Mouse (Mus musculus): ENCODE measurements around the gene Dusp9. TPM values are rescaled to one million over a fixed set of nuclear protein-coding genes. Genes with fewer than 3 reads are reported as not detected.

Dusp9 gene
- polyA plus RNA-seq, 1 experiment from 2014 or later: 5.0 TPM

DNA sequence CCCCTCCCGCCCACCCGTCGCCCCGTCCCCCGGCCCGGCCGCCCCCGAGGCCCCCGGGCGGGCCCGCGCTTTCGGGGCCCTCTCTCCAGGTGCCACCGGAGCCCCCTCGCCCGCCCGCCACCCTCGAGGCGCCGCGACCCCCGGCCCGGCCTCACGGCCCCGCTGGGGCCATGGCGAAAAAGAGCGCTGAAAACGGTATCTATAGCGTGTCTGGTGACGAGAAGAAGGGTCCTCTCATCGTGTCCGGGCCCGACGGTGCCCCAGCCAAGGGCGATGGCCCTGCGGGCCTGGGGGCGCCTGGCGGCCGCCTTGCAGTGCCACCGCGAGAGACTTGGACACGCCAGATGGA is 34.4 kb downstream of the Dusp9 start:
- ATAC-seq (ENCODE audit: insufficient number of reproducible peaks, insufficient read depth, low FRiP score, low read depth): no peak

DNA sequence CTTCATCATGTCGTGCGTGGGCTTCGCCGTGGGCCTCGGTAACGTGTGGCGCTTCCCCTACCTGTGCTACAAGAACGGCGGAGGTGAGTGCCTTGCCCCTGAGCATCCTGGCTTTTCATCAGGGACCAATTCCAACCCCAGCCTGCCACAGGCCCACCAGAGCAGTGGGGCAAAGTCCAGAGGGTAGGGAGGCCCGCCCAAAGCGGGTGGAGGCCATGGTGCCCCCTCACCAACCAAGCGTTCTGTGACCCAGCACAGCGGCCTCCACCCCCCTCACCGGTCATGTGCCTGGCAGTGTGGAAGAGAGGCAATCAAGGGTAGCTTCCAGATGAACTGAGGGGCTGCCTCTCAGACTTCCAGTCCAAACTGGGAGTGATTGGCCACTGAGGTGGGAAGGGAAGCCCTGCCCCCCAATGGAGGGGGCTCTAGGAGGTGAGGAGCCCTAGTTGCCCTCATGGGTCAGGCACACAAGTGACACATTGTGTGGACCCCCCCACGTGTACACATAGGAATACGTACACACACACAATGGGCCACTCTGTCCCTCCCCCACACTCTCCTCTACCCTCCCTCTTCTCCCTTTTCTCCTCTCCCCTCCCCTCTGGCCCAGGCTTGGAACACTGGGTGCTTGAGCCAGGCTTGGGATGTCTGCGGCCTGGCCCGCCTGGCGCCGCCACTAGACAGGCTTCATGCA is 34.9 kb downstream of the Dusp9 start:
- no peaks in the 10 kb centered on the region for H3K27me3 ChIP-seq (ENCODE audit: control insufficient read depth, insufficient read depth, low read length)
- H3K9me3 ChIP-seq (ENCODE audit: control insufficient read depth, low read depth, low read length): no peaks in the 10 kb centered on the region
- peak overlapping the region; percentile 55 for H3K4me2 ChIP-seq (replicated peaks; ENCODE audit: low read depth, low read length)
- peak overlapping the region; percentile 72 for H3K9ac ChIP-seq (replicated peaks; ENCODE audit: low read depth, low read length)
- H3K36me3 ChIP-seq (ENCODE audit: control insufficient read depth, insufficient read depth, low read length): no peaks in the 10 kb centered on the region; the same call in 1 of the 2 replicates
- H3K4me1 ChIP-seq (ENCODE audit: control insufficient read depth, insufficient read depth, low read length): no peaks in the 10 kb centered on the region; the same call in 1 of the 2 replicates
- no peak overlapping the region for H3K27ac ChIP-seq (ENCODE audit: low read length)
- WGBS: 32% methylated on average over 20 of the region's 20 CpGs
- ATAC-seq (ENCODE audit: insufficient number of reproducible peaks, insufficient read depth, low FRiP score, low read depth): peak; percentile 35; the same call in 1 of the 2 replicates
- peak overlapping the region; percentile 53 for H3K4me3 ChIP-seq (ENCODE audit: low read depth, low read length)

More for the DNA sequence above, 34.4 kb downstream of the Dusp9 start:
- peak overlapping the region; percentile 55 for H3K4me2 ChIP-seq (replicated peaks; ENCODE audit: low read depth, low read length)
- H3K4me1 ChIP-seq (ENCODE audit: control insufficient read depth, insufficient read depth, low read length): no peaks in the 10 kb centered on the region; the same call in 1 of the 2 replicates
- H3K27me3 ChIP-seq (ENCODE audit: control insufficient read depth, insufficient read depth, low read length): no peaks in the 10 kb centered on the region
- no peaks in the 10 kb centered on the region; the same call in 1 of the 2 replicates for H3K36me3 ChIP-seq (ENCODE audit: control insufficient read depth, insufficient read depth, low read length)
- peak overlapping the region; percentile 53 for H3K4me3 ChIP-seq (ENCODE audit: low read depth, low read length)
- no peaks in the 10 kb centered on the region for H3K9me3 ChIP-seq (ENCODE audit: control insufficient read depth, low read depth, low read length)
- WGBS: 23% methylated on average over 27 of the region's 42 CpGs
- H3K27ac ChIP-seq (ENCODE audit: low read length): no peak overlapping the region
- H3K9ac ChIP-seq (replicated peaks; ENCODE audit: low read depth, low read length): peak overlapping the region; percentile 72

DNA sequence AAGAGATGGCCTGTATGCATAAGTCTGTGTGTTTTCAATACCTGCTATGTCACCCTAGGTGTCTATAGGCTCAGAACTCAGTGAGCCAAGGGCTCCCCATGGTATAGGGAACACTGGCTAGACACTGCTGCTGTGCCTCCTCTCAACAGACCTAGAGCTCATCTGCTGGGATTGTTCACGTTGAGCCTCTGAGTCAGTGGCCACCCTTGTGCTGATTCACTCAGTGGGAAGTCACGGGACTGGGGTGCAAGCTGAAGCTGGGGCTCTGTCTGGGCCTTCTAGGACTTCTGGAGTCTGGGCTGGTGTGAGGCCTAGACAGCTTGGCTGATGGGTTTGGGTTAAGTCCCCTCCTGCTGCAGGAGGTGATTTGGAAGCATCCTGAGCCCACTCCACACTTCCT is 36.0 kb downstream of the Dusp9 start:
- 70% methylated on average over 2 of the region's 2 CpGs for WGBS
- no peaks in the 10 kb centered on the region; the same call in 1 of the 2 replicates for H3K36me3 ChIP-seq (ENCODE audit: control insufficient read depth, insufficient read depth, low read length)
- ATAC-seq (ENCODE audit: insufficient number of reproducible peaks, insufficient read depth, low FRiP score, low read depth): no peak
- H3K27ac ChIP-seq (ENCODE audit: low read length): no peak overlapping the region
- no peak overlapping the region for H3K4me3 ChIP-seq (ENCODE audit: low read depth, low read length)
- no peaks in the 10 kb centered on the region; the same call in 1 of the 2 replicates for H3K4me1 ChIP-seq (ENCODE audit: control insufficient read depth, insufficient read depth, low read length)
- H3K9ac ChIP-seq (replicated peaks; ENCODE audit: low read depth, low read length): no peak overlapping the region
- no peaks in the 10 kb centered on the region for H3K9me3 ChIP-seq (ENCODE audit: control insufficient read depth, low read depth, low read length)
- H3K4me2 ChIP-seq (replicated peaks; ENCODE audit: low read depth, low read length): peak overlapping the region; percentile 55
- no peaks in the 10 kb centered on the region for H3K27me3 ChIP-seq (ENCODE audit: control insufficient read depth, insufficient read depth, low read length)

DNA sequence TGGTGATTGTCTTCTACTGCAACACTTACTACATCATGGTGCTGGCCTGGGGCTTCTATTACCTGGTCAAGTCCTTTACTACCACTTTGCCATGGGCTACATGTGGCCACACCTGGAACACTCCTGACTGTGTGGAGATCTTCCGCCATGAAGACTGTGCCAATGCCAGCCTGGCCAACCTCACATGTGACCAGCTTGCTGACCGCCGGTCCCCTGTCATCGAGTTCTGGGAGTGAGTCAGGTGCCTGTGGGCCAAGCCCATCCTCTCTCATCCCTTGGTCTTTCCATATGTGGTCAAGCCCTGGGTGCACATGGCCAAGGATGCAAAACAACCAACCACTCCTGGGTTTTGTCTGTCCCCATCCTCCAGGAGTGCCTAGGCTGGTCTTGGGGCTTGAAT is 37.4 kb downstream of the Dusp9 start:
- ATAC-seq (ENCODE audit: insufficient number of reproducible peaks, insufficient read depth, low FRiP score, low read depth): no peak
- Histone ChIP-seq H3K4me1 (ENCODE audit: control insufficient read depth, insufficient read depth, low read length) (no peaks in the 10 kb centered on the region; the same call in 1 of the 2 replicates), H3K4me3 (ENCODE audit: low read depth, low read length) (no peak overlapping the region), H3K4me2 (replicated peaks; ENCODE audit: low read depth, low read length) (no peak overlapping the region), H3K36me3 (ENCODE audit: control insufficient read depth, insufficient read depth, low read length) (no peaks in the 10 kb centered on the region; the same call in 1 of the 2 replicates), H3K27me3 (ENCODE audit: control insufficient read depth, insufficient read depth, low read length) (no peaks in the 10 kb centered on the region), H3K27ac (ENCODE audit: low read length) (no peak overlapping the region), H3K9me3 (ENCODE audit: control insufficient read depth, low read depth, low read length) (no peaks in the 10 kb centered on the region), H3K9ac (replicated peaks; ENCODE audit: low read depth, low read length) (no peak overlapping the region)
- 90% methylated on average over 4 of the region's 4 CpGs for WGBS

DNA sequence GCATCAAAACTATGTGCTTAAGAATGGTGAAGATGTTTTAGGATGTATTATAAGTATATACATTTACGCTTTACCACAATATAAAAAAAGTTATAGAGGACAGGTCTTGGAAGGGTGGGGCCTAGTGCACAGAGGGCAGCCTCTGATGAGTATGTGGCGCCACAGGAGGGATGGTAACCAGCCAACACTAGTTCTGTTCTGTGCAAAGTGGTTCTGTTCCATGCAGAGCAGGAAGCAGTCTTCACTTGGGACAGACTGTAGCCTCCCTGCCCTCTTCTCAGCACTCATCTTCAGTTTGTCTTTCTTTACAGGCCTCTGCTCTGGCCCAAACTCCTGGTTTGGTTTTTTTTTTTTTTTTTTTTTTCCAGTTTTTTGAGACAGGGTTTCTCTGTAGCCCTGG is 44.9 kb downstream of the Dusp9 start:
- H3K27ac ChIP-seq (ENCODE audit: low read length): no peak overlapping the region
- H3K36me3 ChIP-seq (ENCODE audit: control insufficient read depth, insufficient read depth, low read length): peaks cover 7% of the 10 kb centered on the region
- H3K4me2 ChIP-seq (replicated peaks; ENCODE audit: low read depth, low read length): no peak overlapping the region
- H3K9me3 ChIP-seq (ENCODE audit: control insufficient read depth, low read depth, low read length): no peaks in the 10 kb centered on the region
- no peak overlapping the region for H3K9ac ChIP-seq (replicated peaks; ENCODE audit: low read depth, low read length)
- ATAC-seq (ENCODE audit: insufficient number of reproducible peaks, insufficient read depth, low FRiP score, low read depth): no peak
- no peaks in the 10 kb centered on the region for H3K4me1 ChIP-seq (ENCODE audit: control insufficient read depth, insufficient read depth, low read length)
- no peak overlapping the region for H3K4me3 ChIP-seq (ENCODE audit: low read depth, low read length)
- H3K27me3 ChIP-seq (ENCODE audit: control insufficient read depth, insufficient read depth, low read length): no peaks in the 10 kb centered on the region
- 85% methylated on average over 2 of the region's 2 CpGs for WGBS

DNA sequence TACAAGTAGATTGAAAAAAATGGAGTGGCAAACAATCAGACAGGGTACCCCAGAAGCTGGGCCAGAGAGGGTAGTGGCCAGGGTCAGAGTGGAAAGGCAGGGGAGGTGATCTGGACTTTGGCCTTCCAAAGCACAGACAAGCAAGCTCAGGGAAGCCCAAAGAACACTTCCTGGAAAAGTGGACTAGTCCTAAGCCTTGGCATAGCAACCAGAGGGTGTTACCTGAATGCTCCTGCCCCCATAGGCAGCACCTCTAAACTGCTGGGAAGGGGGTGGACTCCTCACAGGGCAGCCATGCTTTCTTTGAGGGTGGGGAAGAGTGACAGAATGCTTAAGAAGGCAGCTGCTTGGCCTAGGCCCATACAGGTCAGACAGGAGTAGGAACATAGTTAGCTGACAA is 45.8 kb downstream of the Dusp9 start:
- Histone ChIP-seq H3K27me3 (ENCODE audit: control insufficient read depth, insufficient read depth, low read length) (no peaks in the 10 kb centered on the region), H3K27ac (ENCODE audit: low read length) (no peak overlapping the region), H3K9me3 (ENCODE audit: control insufficient read depth, low read depth, low read length) (no peaks in the 10 kb centered on the region), H3K4me2 (replicated peaks; ENCODE audit: low read depth, low read length) (no peak overlapping the region), H3K9ac (replicated peaks; ENCODE audit: low read depth, low read length) (no peak overlapping the region), H3K4me1 (ENCODE audit: control insufficient read depth, insufficient read depth, low read length) (no peaks in the 10 kb centered on the region), H3K4me3 (ENCODE audit: low read depth, low read length) (no peak overlapping the region), H3K36me3 (ENCODE audit: control insufficient read depth, insufficient read depth, low read length) (peaks cover 11% of the 10 kb centered on the region)
- no peak for ATAC-seq (ENCODE audit: insufficient number of reproducible peaks, insufficient read depth, low FRiP score, low read depth)

DNA sequence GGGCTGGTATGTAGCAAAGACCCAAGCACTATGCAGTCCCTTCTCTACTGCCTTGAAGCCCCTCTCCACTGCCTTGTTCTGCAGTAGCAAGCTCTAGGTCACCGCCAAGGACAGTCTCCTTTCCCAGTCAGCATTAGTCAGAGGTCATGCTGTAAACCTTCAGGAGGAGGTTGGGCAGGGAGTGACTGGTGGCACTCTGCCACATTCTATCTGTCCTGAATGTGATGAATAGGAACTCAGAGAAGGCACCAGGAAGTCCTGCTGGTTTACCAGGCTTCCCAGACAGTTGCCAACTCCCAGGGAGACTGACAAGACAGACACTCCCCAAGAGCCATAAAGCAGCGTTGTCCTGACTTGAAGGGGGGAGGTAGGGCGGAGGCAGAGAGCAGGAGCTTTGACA is 46.4 kb downstream of the Dusp9 start:
- H3K27me3 ChIP-seq (ENCODE audit: control insufficient read depth, insufficient read depth, low read length): no peaks in the 10 kb centered on the region
- no peak for ATAC-seq (ENCODE audit: insufficient number of reproducible peaks, insufficient read depth, low FRiP score, low read depth)
- WGBS: 70% methylated on average over 3 of the region's 3 CpGs
- no peaks in the 10 kb centered on the region for H3K9me3 ChIP-seq (ENCODE audit: control insufficient read depth, low read depth, low read length)
- H3K27ac ChIP-seq (ENCODE audit: low read length): no peak overlapping the region
- H3K4me1 ChIP-seq (ENCODE audit: control insufficient read depth, insufficient read depth, low read length): no peaks in the 10 kb centered on the region
- H3K4me3 ChIP-seq (ENCODE audit: low read depth, low read length): no peak overlapping the region
- H3K36me3 ChIP-seq (ENCODE audit: control insufficient read depth, insufficient read depth, low read length): peaks cover 11% of the 10 kb centered on the region
- no peak overlapping the region for H3K9ac ChIP-seq (replicated peaks; ENCODE audit: low read depth, low read length)
- no peak overlapping the region for H3K4me2 ChIP-seq (replicated peaks; ENCODE audit: low read depth, low read length)

DNA sequence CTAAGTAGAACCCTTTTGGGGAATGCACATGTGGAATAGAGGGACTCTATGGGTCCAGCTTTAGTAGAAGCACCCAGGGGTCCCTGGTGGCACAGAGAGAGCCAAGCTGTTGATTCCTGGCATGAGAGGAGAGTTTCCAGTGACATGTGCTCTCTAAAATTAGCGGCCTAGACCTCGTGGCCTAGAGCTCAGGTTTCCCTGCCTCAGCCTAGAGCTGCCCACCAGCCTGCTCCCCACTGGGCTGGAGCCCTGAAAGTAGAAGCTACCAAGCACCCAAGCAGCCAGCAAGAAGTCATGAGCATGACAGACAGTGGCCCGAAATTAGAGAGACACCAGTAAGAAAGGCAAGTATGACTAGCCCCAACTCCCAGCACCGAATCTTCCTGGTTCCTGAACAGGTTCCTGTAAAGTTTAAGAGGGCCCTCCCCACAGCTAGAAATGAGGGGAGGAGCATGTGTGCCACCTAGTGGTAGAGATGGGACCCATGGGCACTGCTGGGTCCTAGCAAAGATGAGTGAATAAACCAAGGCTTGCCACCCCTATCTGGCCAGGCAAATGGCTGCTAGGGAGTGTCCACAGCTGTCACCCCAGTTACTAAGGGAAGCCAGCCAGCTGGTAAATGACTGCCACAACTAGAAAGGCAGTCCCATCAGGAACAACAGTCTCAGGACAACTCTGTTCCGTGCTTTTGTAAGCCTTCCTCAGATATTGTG is 51.9 kb downstream of the Dusp9 start:
- H3K4me2 ChIP-seq (replicated peaks; ENCODE audit: low read depth, low read length): no peak overlapping the region
- H3K36me3 ChIP-seq (ENCODE audit: control insufficient read depth, insufficient read depth, low read length): peaks cover 6% of the 10 kb centered on the region; the same call in 1 of the 2 replicates
- no peaks in the 10 kb centered on the region for H3K27me3 ChIP-seq (ENCODE audit: control insufficient read depth, insufficient read depth, low read length)
- H3K9me3 ChIP-seq (ENCODE audit: control insufficient read depth, low read depth, low read length): no peaks in the 10 kb centered on the region
- WGBS: 76% methylated on average over 5 of the region's 5 CpGs
- no peak overlapping the region for H3K9ac ChIP-seq (replicated peaks; ENCODE audit: low read depth, low read length)
- H3K4me3 ChIP-seq (ENCODE audit: low read depth, low read length): no peak overlapping the region
- no peak for ATAC-seq (ENCODE audit: insufficient number of reproducible peaks, insufficient read depth, low FRiP score, low read depth)
- no peaks in the 10 kb centered on the region for H3K4me1 ChIP-seq (ENCODE audit: control insufficient read depth, insufficient read depth, low read length)
- H3K27ac ChIP-seq (ENCODE audit: low read length): no peak overlapping the region

Data from stomach, embryonic 14.5 days (tissue).